ENCODE assay signal across 28 mouse cellular contexts in genomic region chr16:31875391-31875790, GRCm38 (mm10). TPM values are rescaled to one million over a fixed set of nuclear protein-coding genes. Genes with fewer than 3 reads are reported as not detected.
DNase-seq lines count a peak whose midpoint lies in the region; ATAC-seq lines count a peak whose summit lies in the region.
"Had no signal": no experiment of that assay in that cellular context is flagged by ENCODE, and none has a peak within 500 bp of the region (broad histone marks: within the 10 kb centered on the region; RNA-seq: fewer than 3 reads in every experiment).

No protein-coding gene starts in this region.

- H3K27me3 ChIP-seq in heart, embryonic 10.5 days (ENCODE audit: insufficient read depth, poor library complexity, severe bottlenecking) = peaks cover 15% of the 10 kb centered on the region
- peaks cover 17% of the 10 kb centered on the region for H3K27me3 ChIP-seq in midbrain, embryonic 10.5 days (ENCODE audit: low read depth, poor library complexity, severe bottlenecking)
- H3K27me3 ChIP-seq in midbrain, embryonic 15.5 days (replicated peaks) = no peaks in the 10 kb centered on the region

- intact Hi-C loops in heart, postnatal 25 days (cut with DNase I) = no loop called here

- WGBS in heart, embryonic 10.5 days = 87% methylated on average over 4 of the region's 4 CpGs
- 95% methylated on average over 4 of the region's 4 CpGs for WGBS in midbrain, embryonic 10.5 days
- WGBS in midbrain, embryonic 15.5 days = 96% methylated on average over 4 of the region's 4 CpGs

- no peak overlapping the region for H3K9ac ChIP-seq in midbrain, embryonic 15.5 days
- H3K9ac ChIP-seq: hindbrain, embryonic 14.5 days had no signal

- peaks cover 17% of the 10 kb centered on the region for H3K4me1 ChIP-seq in heart, embryonic 10.5 days
- peaks cover 8% of the 10 kb centered on the region for H3K4me1 ChIP-seq in midbrain, embryonic 10.5 days
- no peaks in the 10 kb centered on the region for H3K4me1 ChIP-seq in midbrain, embryonic 15.5 days

- no peak overlapping the region for H3K27ac ChIP-seq in heart, embryonic 10.5 days
- no peak overlapping the region for H3K27ac ChIP-seq in midbrain, embryonic 10.5 days (replicated peaks)
- no peak overlapping the region for H3K27ac ChIP-seq in midbrain, embryonic 15.5 days
- H3K27ac ChIP-seq: forebrain, embryonic 10.5 days; heart, adult 2 months; hindbrain, embryonic 14.5 days had no signal

- no peaks in the 10 kb centered on the region for H3K9me3 ChIP-seq in heart, embryonic 10.5 days
- H3K9me3 ChIP-seq in midbrain, embryonic 10.5 days (replicated peaks) = no peaks in the 10 kb centered on the region
- H3K9me3 ChIP-seq in midbrain, embryonic 15.5 days = no peaks in the 10 kb centered on the region
- H3K9me3 ChIP-seq: forebrain, embryonic 10.5 days had no signal

- H3K4me2 ChIP-seq in midbrain, embryonic 15.5 days = no peak overlapping the region
- H3K4me2 ChIP-seq: heart, embryonic 11.5 days; hindbrain, embryonic 14.5 days had no signal

- H3K4me3 ChIP-seq in heart, embryonic 10.5 days = no peak overlapping the region
- no peak overlapping the region for H3K4me3 ChIP-seq in midbrain, embryonic 10.5 days
- no peak overlapping the region for H3K4me3 ChIP-seq in midbrain, embryonic 15.5 days
- H3K4me3 ChIP-seq: forebrain, embryonic 10.5 days; heart, adult 2 months had no signal

- no peak for ATAC-seq in midbrain, embryonic 15.5 days (replicated peaks)
- ATAC-seq: CD4-positive, CD25-positive, alpha-beta regulatory T cell, adult 4 months; forebrain, embryonic 14.5 days; intestine, postnatal 0 days had no signal

- peaks cover 28% of the 10 kb centered on the region for H3K36me3 ChIP-seq in heart, embryonic 10.5 days
- H3K36me3 ChIP-seq in midbrain, embryonic 10.5 days = peaks cover 39% of the 10 kb centered on the region
- H3K36me3 ChIP-seq in midbrain, embryonic 15.5 days (replicated peaks) = no peaks in the 10 kb centered on the region

- DNase-seq in cerebellum, adult 9-11 months = peak; percentile 39
- no peak for DNase-seq in cerebellum, adult 9-10 months
- DNase-seq in heart, embryonic 10.5 days (ENCODE audit: low spot score) = peak; percentile 43
- no peak for DNase-seq in heart, postnatal 25 days (ENCODE audit: low spot score)
- peak; percentile 9 for DNase-seq in midbrain, embryonic 10.5 days (ENCODE audit: low spot score)
- DNase-seq in adrenal gland, postnatal 36 days = no peak
- DNase-seq: adrenal gland, adult 2 months; adrenal gland, postnatal 14 days; cerebellum, adult 8-10 months; cerebellum, postnatal 36 days; gastrocnemius, postnatal 25 days; heart, adult 2 months; heart, postnatal 36 days; kidney, adult 2 months had no signal

RNA-seq across cellular contexts. Expression of gene Meltf, which starts 3.2 kb away (rescaled TPM):
- 0.09 and 0.34 TPM in 2 replicates for polyA plus RNA-seq in heart, embryonic 10.5 days (2016; fragmentation: Nextera tagmentation; extraction: Ambion mirVana)
- total RNA-seq in heart, postnatal 25 days (2021) = under 1 TPM in 1 of 2 experiments, not detected in 1; 0.10 TPM
- polyA plus RNA-seq in midbrain, embryonic 10.5 days (2016; fragmentation: Nextera tagmentation; extraction: Ambion mirVana) = 0.10 TPM in 1 of 2 replicates, not detected in the other
- 0.12 and 0.33 TPM in 2 replicates for polyA plus RNA-seq in midbrain, embryonic 15.5 days (2015; fragmentation: Nextera tagmentation; extraction: Ambion mirVana)
- not detected for total RNA-seq in adrenal gland, postnatal 36 days (2021)
- total RNA-seq: adrenal gland, adult 2 months; adrenal gland, postnatal 14 days; gastrocnemius, adult 8-10 months; gastrocnemius, postnatal 25 days; heart, adult 2 months; heart, postnatal 36 days; MEL had no signal
- polyA plus RNA-seq: C2C12; CD4-positive, CD25-positive, alpha-beta regulatory T cell, adult 4 months; embryonic facial prominence, embryonic 11.5 days; forebrain, embryonic 10.5 days; heart, embryonic 11.5 days; heart, embryonic 14.5 days; heart, postnatal 0 days; hindbrain, embryonic 11.5 days had no signal

RNA-seq across cellular contexts. Expression of gene Pigz, which starts 58.3 kb away (rescaled TPM):
- 0.27 and 0.79 TPM in 2 replicates for polyA plus RNA-seq in heart, embryonic 10.5 days (2016; fragmentation: Nextera tagmentation; extraction: Ambion mirVana)
- total RNA-seq in heart, postnatal 25 days (2021) = 1 to 10 TPM; 1.7 to 3.3 TPM
- polyA plus RNA-seq in midbrain, embryonic 10.5 days (2016; fragmentation: Nextera tagmentation; extraction: Ambion mirVana) = 1.4 and 1.8 TPM in 2 replicates
- polyA plus RNA-seq in midbrain, embryonic 15.5 days (2015; fragmentation: Nextera tagmentation; extraction: Ambion mirVana) = 2.8 and 3.4 TPM in 2 replicates
- 1 to 10 TPM in 1 of 2 experiments, under 1 TPM in 1; 0.23 to 1.0 TPM for total RNA-seq in adrenal gland, postnatal 36 days (2021)
- polyA plus RNA-seq: heart, embryonic 11.5 days had no signal

Comparison
In these comparisons a context has a peak if more than half of its experiments do, and no peak if none do; other contexts are left out.
1. DNase-seq: peak in cerebellum, adult 9-11 months (single experiment), heart, embryonic 10.5 days (single experiment) and midbrain, embryonic 10.5 days (single experiment); none in cerebellum, adult 9-10 months (single experiment), heart, postnatal 25 days (single experiment) and adrenal gland, postnatal 36 days (0 of 2).